Mouse (Mus musculus) G1E (cell line): ENCODE measurements around the gene Tes. TPM values are rescaled to one million over a fixed set of nuclear protein-coding genes. Genes with fewer than 3 reads are reported as not detected.
"Not testable (repeated sequence)": the region's sequence is repeated elsewhere in the genome, so short reads cannot be mapped to it uniquely, and the experiment has no call there.

Source experiments
- ATAC-seq: 2 replicates; pipeline ENCODE4 v1.8.0; 2016; ENCODE audit warnings: mild to moderate bottlenecking; ENCODE audit not compliant: insufficient number of reproducible peaks, poor library complexity, low FRiP score, severe bottlenecking; ENCODE audit errors: extremely low read depth
- DNase-seq: peaks from one replicate; pipeline ENCODE4 v3.0.0; 2012; ENCODE audit warnings: low spot score
- H3K27me3 ChIP-seq: 2 replicates; pipeline ENCODE4 v1.6.1; 2012; ENCODE audit warnings: mild to moderate bottlenecking, low read length, inconsistent platforms; ENCODE audit not compliant: insufficient read depth
- H3K36me3 ChIP-seq: replicated peaks from 2 replicates; pipeline ENCODE3; 2012; ENCODE audit warnings: mild to moderate bottlenecking, inconsistent platforms
- H3K4me1 ChIP-seq: 2 replicates; pipeline ENCODE4 v1.6.1; 2012; ENCODE audit warnings: low read depth, low read length, inconsistent platforms, mixed read lengths; ENCODE audit not compliant: insufficient read depth
- H3K4me3 ChIP-seq: 2 replicates; pipeline ENCODE4 v1.5.1; 2012; ENCODE audit warnings: low read depth, mild to moderate bottlenecking, inconsistent platforms, low read length, moderate library complexity, mixed read lengths
- H3K9me3 ChIP-seq: replicated peaks from 2 replicates; pipeline ENCODE4 v1.6.1; 2012; ENCODE audit warnings: inconsistent platforms
- CTCF ChIP-seq: IDR thresholded peaks from 2 replicates; pipeline ENCODE4 v1.5.1; 2012; ENCODE audit warnings: low read depth, low read length, inconsistent platforms, mixed read lengths
- GATA1 ChIP-seq: IDR thresholded peaks from 2 replicates; pipeline ENCODE4 v1.6.1; 2012; ENCODE audit warnings: borderline replicate concordance, low read length, inconsistent platforms, mixed read lengths
- GATA2 ChIP-seq: IDR thresholded peaks from 2 replicates; pipeline ENCODE4 v1.6.1; 2012; ENCODE audit warnings: low read depth, low read length, inconsistent platforms, borderline replicate concordance
- POLR2AphosphoS5 ChIP-seq: IDR thresholded peaks from 2 replicates; pipeline ENCODE4 v1.6.1; 2012; ENCODE audit warnings: low read depth, low read length, inconsistent platforms; ENCODE audit not compliant: insufficient replicate concordance
- TAL1 ChIP-seq: conservative IDR thresholded peaks from 2 replicates; pipeline ENCODE4 v1.6.1; 2012; ENCODE audit warnings: low read depth, low read length, inconsistent platforms, mixed read lengths
- polyA plus RNA-seq: library from polyadenylated mRNA; stranded (reverse); fragments of >175 nt; gene quantifications from 2 replicates; pipeline ENCODE4 v1.2.3, GENCODE M21; 2012
- total RNA-seq, 2 experiments: library from RNA; stranded (forward) in 1 of 2; stranded (reverse) in 1 of 2; fragments of 200-1000 nt in 1 of 2; fragments of >200 nt in 1 of 2; fragmentation: Nextera tagmentation in 1 of 2; gene quantifications; 2 replicates each; pipeline ENCODE4 v1.2.3; 2014 to 2017

The Tes gene
- total and polyA plus RNA-seq, 3 experiments, result 0.22 TPM; not detected in 2

DNA sequence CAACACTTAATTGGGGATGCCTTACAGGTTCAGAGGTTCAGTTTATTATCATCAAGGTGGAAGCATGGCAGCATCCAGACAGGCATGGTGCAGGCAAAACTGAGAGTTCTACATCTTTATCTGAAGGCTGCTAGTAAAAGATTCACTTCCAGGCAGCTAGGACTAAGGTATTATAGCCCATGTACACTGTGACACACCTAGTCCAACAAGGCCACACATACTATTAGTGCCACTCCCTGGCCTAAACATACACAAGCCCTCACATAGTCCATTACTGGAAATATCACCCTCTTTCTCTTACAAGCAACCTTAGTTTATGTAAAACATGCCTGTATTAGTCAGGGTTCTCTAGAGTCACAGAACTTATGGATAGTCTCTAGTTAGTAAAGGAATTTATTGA, 29.7 kb upstream of the Tes start:
- no peak for ATAC-seq
- H3K4me1 ChIP-seq, result no peaks in the 10 kb centered on the region
- H3K4me3 ChIP-seq, result no peak overlapping the region

DNA sequence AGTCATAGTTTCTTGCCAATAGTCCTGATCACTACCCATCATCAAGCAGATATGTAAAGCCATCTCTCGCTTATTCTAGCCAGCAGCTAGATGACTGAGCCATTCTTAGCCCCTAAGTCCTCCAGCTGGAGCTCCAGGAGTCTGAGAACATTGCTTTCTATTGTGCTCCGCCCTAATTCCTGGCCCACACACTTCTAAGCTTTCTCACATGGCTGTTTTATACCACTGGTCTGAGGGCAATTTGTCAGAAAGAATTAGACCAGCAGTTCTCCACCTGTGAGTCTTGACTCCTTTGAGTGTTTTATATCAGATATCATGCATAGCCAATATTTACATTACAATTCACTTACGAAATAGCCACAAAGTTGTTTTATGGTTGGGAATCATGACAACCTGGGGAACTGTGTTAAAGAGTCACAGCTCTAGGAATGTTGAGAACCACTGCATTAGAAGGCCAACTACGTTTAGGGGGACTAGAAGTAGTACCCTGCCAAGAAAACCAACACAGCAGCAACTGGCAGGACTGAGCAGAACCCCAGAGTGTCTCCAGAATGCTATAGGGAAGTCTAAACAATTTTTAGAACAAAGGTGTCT, 13.4 kb upstream of the Tes start:
- no peaks in the 10 kb centered on the region for H3K36me3 ChIP-seq
- DNase-seq (no peak), ATAC-seq (no peak)
- no peak overlapping the region for H3K4me3 ChIP-seq
- no peaks in the 10 kb centered on the region for H3K9me3 ChIP-seq
- H3K4me1 ChIP-seq, result no peaks in the 10 kb centered on the region
- TF ChIP-seq POLR2AphosphoS5, result no peak
- TF ChIP-seq CTCF, result no peak
- TF ChIP-seq GATA2, result no peak
- no peak for TF ChIP-seq GATA1
- TF ChIP-seq TAL1, result no peak
- no peaks in the 10 kb centered on the region for H3K27me3 ChIP-seq

More for the DNA sequence above, 29.7 kb upstream of the Tes start:
- TF ChIP-seq TAL1 (no peak), GATA2 (no peak), CTCF (no peak), GATA1 (no peak), POLR2AphosphoS5 (no peak)
- Histone ChIP-seq H3K27me3 (no peaks in the 10 kb centered on the region), H3K9me3 (no peaks in the 10 kb centered on the region), H3K36me3 (no peaks in the 10 kb centered on the region)
- DNase-seq, result no peak

DNA sequence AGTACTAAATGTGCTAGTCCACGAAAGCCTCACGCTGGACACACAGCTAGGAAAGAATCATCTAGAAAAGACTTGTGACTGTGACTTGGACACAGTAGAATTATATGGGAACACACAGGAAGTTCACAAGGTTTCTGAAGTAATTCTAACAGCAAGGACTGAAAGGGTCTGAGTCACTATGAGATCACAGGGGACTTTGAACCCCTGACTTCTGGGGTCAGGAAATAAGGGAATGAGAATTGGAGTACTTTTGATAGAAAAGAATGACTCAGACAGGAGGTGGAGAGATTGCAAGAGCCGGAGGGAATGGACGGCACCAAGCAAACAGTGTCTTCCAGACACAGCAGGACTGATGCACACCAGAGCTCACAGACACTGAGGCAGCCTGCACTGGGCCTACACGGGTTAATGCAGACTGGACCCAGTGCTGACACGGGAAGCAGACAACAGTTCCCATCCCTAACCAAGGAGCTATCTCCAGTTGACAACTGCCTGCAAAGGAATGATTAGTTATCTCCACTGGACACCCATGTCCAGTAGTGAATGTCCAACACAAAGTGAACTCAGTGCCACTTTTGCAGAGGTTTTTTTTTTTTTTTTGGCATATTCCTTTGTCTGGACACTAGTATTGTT, 11.8 kb upstream of the Tes start:
- H3K27me3 ChIP-seq, result no peaks in the 10 kb centered on the region
- no peak for DNase-seq
- TF ChIP-seq CTCF (no peak), GATA1 (no peak)
- no peak overlapping the region for H3K4me3 ChIP-seq
- H3K36me3 ChIP-seq, result no peaks in the 10 kb centered on the region
- no peak for ATAC-seq
- H3K4me1 ChIP-seq, result no peaks in the 10 kb centered on the region
- no peaks in the 10 kb centered on the region for H3K9me3 ChIP-seq

DNA sequence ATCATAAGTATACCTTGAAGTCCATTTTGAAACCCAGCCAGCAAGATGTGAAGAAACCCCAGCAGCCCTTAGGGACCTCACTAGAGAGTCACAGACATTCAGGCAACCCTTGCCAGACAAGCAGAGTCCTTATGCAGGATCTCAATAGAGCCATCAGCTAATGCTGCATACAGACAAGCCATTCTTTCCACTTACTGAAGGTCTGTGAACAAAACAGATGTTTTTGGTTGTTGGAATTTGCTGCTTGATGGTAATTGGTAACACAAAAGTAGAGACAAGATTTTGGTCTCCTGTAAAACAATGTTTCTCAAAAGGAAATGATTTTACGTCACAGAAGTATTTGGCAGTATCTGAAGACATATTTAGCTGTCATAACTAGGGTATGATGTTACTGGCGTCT, 10.2 kb upstream of the Tes start:
- ATAC-seq, result no peak
- H3K4me1 ChIP-seq, result no peaks in the 10 kb centered on the region
- H3K9me3 ChIP-seq, result no peaks in the 10 kb centered on the region
- no peaks in the 10 kb centered on the region for H3K27me3 ChIP-seq
- no peak for DNase-seq
- no peak overlapping the region for H3K4me3 ChIP-seq
- TF ChIP-seq GATA1 (no peak), GATA2 (no peak), CTCF (no peak), TAL1 (no peak), POLR2AphosphoS5 (no peak)
- no peaks in the 10 kb centered on the region for H3K36me3 ChIP-seq

DNA sequence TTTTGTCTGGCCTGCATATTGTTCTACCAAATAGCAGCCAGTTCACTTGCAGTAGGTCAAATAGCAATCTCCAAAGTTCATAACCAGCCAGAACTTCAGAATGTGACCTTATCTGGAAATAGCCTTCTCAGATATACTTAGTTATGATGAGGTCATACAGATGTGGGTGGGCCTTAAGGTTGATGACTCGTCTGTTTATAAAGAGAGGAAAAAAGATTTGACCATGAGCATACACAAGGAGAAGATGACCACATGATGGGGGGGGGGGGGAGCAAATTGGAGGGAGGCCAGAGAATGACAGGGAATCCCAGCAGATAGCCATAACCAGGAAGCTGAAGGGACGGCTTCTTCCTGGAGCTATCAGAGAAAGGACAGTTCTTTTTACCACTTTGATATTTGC, 9.3 kb upstream of the Tes start:
- Histone ChIP-seq H3K9me3 (no peaks in the 10 kb centered on the region), H3K4me3 (no peak overlapping the region), H3K36me3 (no peaks in the 10 kb centered on the region), H3K4me1 (no peaks in the 10 kb centered on the region), H3K27me3 (no peaks in the 10 kb centered on the region)
- ATAC-seq (no peak), DNase-seq (no peak)
- TF ChIP-seq TAL1 (no peak), POLR2AphosphoS5 (no peak), GATA2 (no peak), GATA1 (no peak), CTCF (no peak)

DNA sequence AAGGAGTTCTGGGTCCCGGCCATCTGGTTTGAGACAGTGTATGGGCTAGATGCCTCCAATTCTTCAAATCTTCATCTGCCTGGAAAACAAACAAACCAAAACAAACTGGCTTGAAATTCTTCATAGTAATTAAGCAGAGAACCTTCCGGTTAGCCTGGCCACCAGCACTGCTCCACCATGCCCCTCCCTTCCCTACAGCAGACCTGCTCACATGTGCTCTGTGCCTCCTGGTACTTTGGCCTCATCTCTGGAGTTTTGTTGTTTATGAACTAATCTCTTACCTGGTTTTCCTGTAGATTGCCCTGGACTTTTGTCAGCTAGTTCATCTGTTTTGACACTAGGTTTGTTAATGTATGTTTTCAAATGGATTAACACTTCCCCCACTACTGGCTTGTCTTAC, 5.4 kb upstream of the Tes start:
- Histone ChIP-seq H3K4me1 (no peaks in the 10 kb centered on the region), H3K9me3 (no peaks in the 10 kb centered on the region), H3K27me3 (no peaks in the 10 kb centered on the region), H3K4me3 (no peak overlapping the region), H3K36me3 (no peaks in the 10 kb centered on the region)
- TF ChIP-seq TAL1 (no peak), CTCF (no peak)
- DNase-seq (no peak), ATAC-seq (no peak)

DNA sequence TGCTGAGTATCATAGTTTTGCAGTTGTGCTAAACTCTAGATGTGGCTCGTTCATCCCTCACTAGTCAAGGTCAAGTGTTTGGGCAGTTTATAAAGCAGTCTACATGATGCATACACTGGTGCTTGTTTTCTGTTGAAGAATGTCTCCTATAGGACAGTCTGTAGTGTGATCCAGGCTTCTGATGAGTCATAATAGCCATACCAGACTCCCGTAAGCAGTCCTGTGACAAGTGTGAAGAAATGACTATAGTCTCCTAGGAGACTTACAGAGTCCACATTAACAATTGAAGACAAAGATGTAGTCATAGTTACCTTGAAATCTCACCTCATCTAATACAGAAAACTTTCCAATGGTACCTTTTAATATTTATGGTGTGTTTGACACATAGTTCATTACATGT, 4.8 kb upstream of the Tes start:
- no peak for TF ChIP-seq CTCF
- TF ChIP-seq GATA2, result no peak
- TF ChIP-seq TAL1, result no peak
- TF ChIP-seq POLR2AphosphoS5, result no peak
- ATAC-seq (no peak), DNase-seq (no peak)
- Histone ChIP-seq H3K27me3 (no peaks in the 10 kb centered on the region), H3K36me3 (no peaks in the 10 kb centered on the region), H3K9me3 (no peaks in the 10 kb centered on the region), H3K4me3 (no peak overlapping the region), H3K4me1 (no peaks in the 10 kb centered on the region)

DNA sequence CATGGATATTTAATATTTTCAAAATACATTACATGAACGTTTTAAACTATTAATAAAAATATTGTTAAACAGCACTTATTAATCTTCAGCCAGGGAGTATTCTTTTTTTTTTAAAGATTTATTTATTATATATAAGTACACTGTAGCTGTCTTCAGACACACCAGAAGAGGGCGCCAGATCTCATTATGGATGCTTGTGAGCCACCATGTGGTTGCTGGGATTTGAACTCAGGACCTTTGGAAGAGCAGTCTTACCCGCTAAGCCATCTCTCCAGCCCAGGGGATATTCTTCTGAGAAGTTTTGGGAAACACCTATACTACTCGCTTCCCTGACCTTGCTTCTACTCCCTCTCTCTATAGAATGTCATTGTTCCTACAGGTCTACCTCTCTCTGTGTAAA, 3.1 kb upstream of the Tes start:
- not testable (repeated sequence) for H3K27me3 ChIP-seq, H3K4me1 ChIP-seq, H3K4me3 ChIP-seq, H3K36me3 ChIP-seq, H3K9me3 ChIP-seq, DNase-seq, ATAC-seq
